Comparison of ENCODE assay signal across 14 mouse cellular contexts in genomic region chr8:95203326-95204038, GRCm38 (mm10). TPM values are rescaled to one million over a fixed set of nuclear protein-coding genes. Genes with fewer than 3 reads are reported as not detected.
DNase-seq lines count a peak whose midpoint lies in the region; ATAC-seq and TF ChIP-seq lines count a peak whose summit lies in the region.
"Had no signal": no experiment of that assay in that cellular context is flagged by ENCODE, and none has a peak within 500 bp of the region (broad histone marks: within the 10 kb centered on the region; RNA-seq: fewer than 3 reads in every experiment).

No protein-coding gene starts in this region.

- H3K27me3 ChIP-seq in forebrain, embryonic 15.5 days, result no peaks in the 10 kb centered on the region
- no peaks in the 10 kb centered on the region for H3K27me3 ChIP-seq in forebrain, embryonic 14.5 days (replicated peaks; ENCODE audit: control insufficient read depth, insufficient read depth, low read length)
- H3K27me3 ChIP-seq in hindbrain, postnatal 0 days (ENCODE audit: insufficient read depth, low read length), result no peaks in the 10 kb centered on the region
- H3K27me3 ChIP-seq in hindbrain, embryonic 11.5 days (ENCODE audit: control insufficient read depth, insufficient read depth, low read length), result no peaks in the 10 kb centered on the region
- H3K27me3 ChIP-seq in midbrain, embryonic 13.5 days, result no peaks in the 10 kb centered on the region
- H3K27me3 ChIP-seq in midbrain, postnatal 0 days (ENCODE audit: insufficient read depth, low read length), result no peaks in the 10 kb centered on the region
- H3K27me3 ChIP-seq: heart, embryonic 15.5 days; intestine, embryonic 15.5 days; liver, embryonic 13.5 days had no signal

- H3K4me1 ChIP-seq in forebrain, embryonic 15.5 days, result peaks cover 10% of the 10 kb centered on the region
- no peaks in the 10 kb centered on the region for H3K4me1 ChIP-seq in forebrain, embryonic 14.5 days (ENCODE audit: control insufficient read depth, insufficient read depth, low read length)
- no peaks in the 10 kb centered on the region for H3K4me1 ChIP-seq in hindbrain, postnatal 0 days (ENCODE audit: insufficient read depth, low read length)
- H3K4me1 ChIP-seq in hindbrain, embryonic 11.5 days (replicated peaks; ENCODE audit: control insufficient read depth, insufficient read depth, low read length), result no peaks in the 10 kb centered on the region
- peaks cover 8% of the 10 kb centered on the region for H3K4me1 ChIP-seq in midbrain, embryonic 13.5 days (replicated peaks)
- H3K4me1 ChIP-seq in midbrain, postnatal 0 days (ENCODE audit: insufficient read depth, low read length), result no peaks in the 10 kb centered on the region
- H3K4me1 ChIP-seq: liver, embryonic 13.5 days; megakaryocyte, embryonic 14.5 days had no signal

- no peak for TF ChIP-seq CTCF in hindbrain, postnatal 0 days (IDR thresholded peaks at IDR 0.05; ENCODE audit: low read depth)
- TF ChIP-seq CTCF in midbrain, postnatal 0 days (IDR thresholded peaks at IDR 0.05), result no peak

- peak; percentile 51 for ATAC-seq in forebrain, embryonic 15.5 days (replicated peaks)
- ATAC-seq in forebrain, embryonic 14.5 days, result no peak
- ATAC-seq in hindbrain, postnatal 0 days, result peak; percentile 34; the same call in 1 of the 2 replicates
- no peak for ATAC-seq in hindbrain, embryonic 11.5 days (ENCODE audit: low FRiP score)
- peak; percentile 18; the same call in 1 of the 2 replicates for ATAC-seq in midbrain, embryonic 13.5 days
- no peak; the same call in 1 of the 2 replicates for ATAC-seq in midbrain, postnatal 0 days (ENCODE audit: low FRiP score)
- ATAC-seq: CD4-positive, CD25-positive, alpha-beta regulatory T cell, adult 4 months had no signal

- H3K36me3 ChIP-seq in forebrain, embryonic 15.5 days, result no peaks in the 10 kb centered on the region
- H3K36me3 ChIP-seq in forebrain, embryonic 14.5 days (ENCODE audit: control insufficient read depth, insufficient read depth, low read length), result no peaks in the 10 kb centered on the region
- no peaks in the 10 kb centered on the region for H3K36me3 ChIP-seq in hindbrain, postnatal 0 days (ENCODE audit: insufficient read depth, low read length)
- H3K36me3 ChIP-seq in hindbrain, embryonic 11.5 days (ENCODE audit: control insufficient read depth, insufficient read depth, low read length), result no peaks in the 10 kb centered on the region
- H3K36me3 ChIP-seq in midbrain, embryonic 13.5 days, result no peaks in the 10 kb centered on the region
- no peaks in the 10 kb centered on the region for H3K36me3 ChIP-seq in midbrain, postnatal 0 days (ENCODE audit: insufficient read depth, low read length)
- H3K36me3 ChIP-seq: forebrain, embryonic 10.5 days; heart, embryonic 15.5 days; intestine, embryonic 15.5 days; liver, embryonic 13.5 days had no signal

- intact Hi-C loops in gastrocnemius, postnatal 14 days (cut with DNase I; ENCODE audit: low total_unique reads), result loop anchor here (10.0 kb wide), 2 partner anchors 99 to 259 kb away; no protein-coding TSS in a partner anchor

- no peak overlapping the region for H3K27ac ChIP-seq in forebrain, embryonic 15.5 days (replicated peaks)
- no peak overlapping the region for H3K27ac ChIP-seq in forebrain, embryonic 14.5 days (ENCODE audit: low read depth, low read length)
- no peak overlapping the region for H3K27ac ChIP-seq in hindbrain, postnatal 0 days
- no peak overlapping the region for H3K27ac ChIP-seq in hindbrain, embryonic 11.5 days (ENCODE audit: low read depth, low read length)
- H3K27ac ChIP-seq in midbrain, embryonic 13.5 days, result no peak overlapping the region
- H3K27ac ChIP-seq in midbrain, postnatal 0 days (ENCODE audit: low read depth, low read length), result no peak overlapping the region
- H3K27ac ChIP-seq: forebrain, embryonic 10.5 days; heart, embryonic 15.5 days; intestine, embryonic 15.5 days; liver, embryonic 13.5 days had no signal

- 51% methylated on average over 9 of the region's 9 CpGs for WGBS in forebrain, embryonic 15.5 days
- WGBS in forebrain, embryonic 14.5 days, result 47% methylated on average over 9 of the region's 9 CpGs
- 50% methylated on average over 9 of the region's 9 CpGs for WGBS in hindbrain, postnatal 0 days
- WGBS in hindbrain, embryonic 11.5 days, result 47% methylated on average over 9 of the region's 9 CpGs
- WGBS in midbrain, embryonic 13.5 days, result 49% methylated on average over 9 of the region's 9 CpGs
- WGBS in midbrain, postnatal 0 days, result 45% methylated on average over 9 of the region's 9 CpGs

- H3K9ac ChIP-seq in forebrain, embryonic 15.5 days (replicated peaks), result no peak overlapping the region
- no peak overlapping the region for H3K9ac ChIP-seq in forebrain, embryonic 14.5 days (ENCODE audit: low read length)
- no peak overlapping the region for H3K9ac ChIP-seq in hindbrain, postnatal 0 days (replicated peaks; ENCODE audit: low read length)
- H3K9ac ChIP-seq in hindbrain, embryonic 11.5 days (ENCODE audit: low read depth, low read length), result no peak overlapping the region
- H3K9ac ChIP-seq in midbrain, embryonic 13.5 days (replicated peaks), result no peak overlapping the region
- no peak overlapping the region for H3K9ac ChIP-seq in midbrain, postnatal 0 days (replicated peaks; ENCODE audit: low read length, poor library complexity, severe bottlenecking)
- H3K9ac ChIP-seq: heart, embryonic 15.5 days; intestine, embryonic 15.5 days; liver, embryonic 13.5 days had no signal

- H3K4me2 ChIP-seq in forebrain, embryonic 15.5 days (replicated peaks), result no peak overlapping the region
- no peak overlapping the region for H3K4me2 ChIP-seq in forebrain, embryonic 14.5 days (ENCODE audit: low read length)
- no peak overlapping the region for H3K4me2 ChIP-seq in hindbrain, postnatal 0 days (ENCODE audit: low read depth, low read length)
- H3K4me2 ChIP-seq in hindbrain, embryonic 11.5 days (replicated peaks; ENCODE audit: low read depth, low read length), result no peak overlapping the region
- H3K4me2 ChIP-seq in midbrain, embryonic 13.5 days (replicated peaks), result no peak overlapping the region
- no peak overlapping the region for H3K4me2 ChIP-seq in midbrain, postnatal 0 days (ENCODE audit: low read depth, low read length, poor library complexity, severe bottlenecking)
- H3K4me2 ChIP-seq: intestine, embryonic 15.5 days; liver, embryonic 13.5 days had no signal

- no peak overlapping the region for H3K4me3 ChIP-seq in forebrain, embryonic 15.5 days
- H3K4me3 ChIP-seq in forebrain, embryonic 14.5 days (ENCODE audit: low read depth, low read length), result no peak overlapping the region
- H3K4me3 ChIP-seq in hindbrain, postnatal 0 days (ENCODE audit: low read length), result no peak overlapping the region
- no peak overlapping the region for H3K4me3 ChIP-seq in hindbrain, embryonic 11.5 days (ENCODE audit: low read depth, low read length)
- H3K4me3 ChIP-seq in midbrain, embryonic 13.5 days (replicated peaks), result no peak overlapping the region
- H3K4me3 ChIP-seq in midbrain, postnatal 0 days (ENCODE audit: low read depth, low read length), result no peak overlapping the region
- H3K4me3 ChIP-seq: forebrain, embryonic 10.5 days; heart, embryonic 15.5 days; liver, embryonic 13.5 days; megakaryocyte, embryonic 14.5 days had no signal

- no peaks in the 10 kb centered on the region for H3K9me3 ChIP-seq in forebrain, embryonic 15.5 days
- H3K9me3 ChIP-seq in forebrain, embryonic 14.5 days (replicated peaks; ENCODE audit: control insufficient read depth, low read length), result no peaks in the 10 kb centered on the region
- H3K9me3 ChIP-seq in hindbrain, postnatal 0 days (ENCODE audit: low read length), result no peaks in the 10 kb centered on the region
- no peaks in the 10 kb centered on the region for H3K9me3 ChIP-seq in hindbrain, embryonic 11.5 days (ENCODE audit: control insufficient read depth, low read length)
- no peaks in the 10 kb centered on the region; the same call in 1 of the 2 replicates for H3K9me3 ChIP-seq in midbrain, embryonic 13.5 days
- H3K9me3 ChIP-seq in midbrain, postnatal 0 days (ENCODE audit: low read length), result no peaks in the 10 kb centered on the region
- H3K9me3 ChIP-seq: forebrain, embryonic 10.5 days; heart, embryonic 15.5 days; intestine, embryonic 15.5 days; liver, embryonic 13.5 days had no signal

- DNase-seq in forebrain, embryonic 14.5 days (ENCODE audit: low spot score), result no peak
- DNase-seq in hindbrain, postnatal 0 days (ENCODE audit: low spot score), result no peak
- DNase-seq in hindbrain, embryonic 11.5 days (ENCODE audit: low spot score), result no peak
- DNase-seq in midbrain, postnatal 0 days (ENCODE audit: low spot score), result no peak
- DNase-seq in gastrocnemius, postnatal 14 days, result no peak
- DNase-seq in right cerebral cortex, postnatal 4 days, result no peak

RNA-seq across cellular contexts. Expression of gene Kifc3, which starts 0.9 kb away (rescaled TPM):
- 16.0 and 20.7 TPM in 2 replicates for polyA plus RNA-seq in forebrain, embryonic 15.5 days (2015; fragmentation: Nextera tagmentation; extraction: Ambion mirVana)
- 8.9 and 10.7 TPM in 2 replicates for polyA plus RNA-seq in forebrain, embryonic 14.5 days (2014; fragmentation: Nextera tagmentation; extraction: Ambion mirVana)
- 50.2 and 50.9 TPM in 2 replicates for total RNA-seq in hindbrain, postnatal 0 days (2014; rRNA removed)
- polyA plus RNA-seq in hindbrain, postnatal 0 days (2015; fragmentation: Nextera tagmentation; extraction: Ambion mirVana), result 26.6 and 29.0 TPM in 2 replicates
- polyA plus RNA-seq in hindbrain, embryonic 11.5 days (2014; fragmentation: Nextera tagmentation; extraction: Ambion mirVana), result 5.2 and 5.7 TPM in 2 replicates
- polyA plus RNA-seq in midbrain, embryonic 13.5 days (2015; fragmentation: Nextera tagmentation; extraction: Ambion mirVana), result 12.6 and 14.3 TPM in 2 replicates
- 57.0 and 60.6 TPM in 2 replicates for total RNA-seq in midbrain, postnatal 0 days (2014; rRNA removed)
- polyA plus RNA-seq in midbrain, postnatal 0 days (2015; fragmentation: Nextera tagmentation; extraction: Ambion mirVana), result 37.3 and 38.9 TPM in 2 replicates
- total RNA-seq in gastrocnemius, postnatal 14 days (2021), result 10 to 100 TPM; 11.2 to 11.5 TPM
- polyA plus RNA-seq: CD4-positive, CD25-positive, alpha-beta regulatory T cell, adult 4 months had no signal

Comparison
In these comparisons a context has a peak if more than half of its experiments do, and no peak if none do; other contexts are left out.
1. ATAC-seq: peak in forebrain, embryonic 15.5 days (single experiment), hindbrain, postnatal 0 days (single experiment) and midbrain, embryonic 13.5 days (single experiment); none in forebrain, embryonic 14.5 days (single experiment), hindbrain, embryonic 11.5 days (single experiment) and midbrain, postnatal 0 days (single experiment).